Comparison of ENCODE assay signal across 18 mouse cellular contexts in genomic region chr11:59760796-59761195, GRCm38 (mm10). TPM values are rescaled to one million over a fixed set of nuclear protein-coding genes. Genes with fewer than 3 reads are reported as not detected.
DNase-seq lines count a peak whose midpoint lies in the region; TF ChIP-seq lines count a peak whose summit lies in the region.
"Had no signal": no experiment of that assay in that cellular context is flagged by ENCODE, and none has a peak within 500 bp of the region (broad histone marks: within the 10 kb centered on the region; RNA-seq: fewer than 3 reads in every experiment).

No protein-coding gene starts in this region.

- peak overlapping the region; percentile 24; the same call in 1 of the 2 replicates for H3K27ac ChIP-seq in left cerebral cortex, adult 2 months
- H3K27ac ChIP-seq: embryonic facial prominence, embryonic 13.5 days; forebrain, embryonic 13.5 days; heart, adult 2 months; hindbrain, embryonic 10.5 days; hindbrain, embryonic 14.5 days; intestine, embryonic 15.5 days had no signal

- no peak for TF ChIP-seq CTCF in left cerebral cortex, adult 2 months (IDR thresholded peaks at IDR 0.05)

- H3K4me3 ChIP-seq in left cerebral cortex, adult 2 months: no peak overlapping the region
- H3K4me3 ChIP-seq: embryonic facial prominence, embryonic 13.5 days; forebrain, embryonic 13.5 days; heart, adult 2 months; heart, embryonic 15.5 days; hindbrain, embryonic 10.5 days; intestine, embryonic 15.5 days had no signal

- intact Hi-C loops in left cerebral cortex, adult 2 months (cut with DNase I): no loop called here

- DNase-seq in cerebellum, adult 11-12 months: peak; percentile 74
- DNase-seq in cerebellum, postnatal 4 days (ENCODE audit: low spot score in 2 of 2): no peak
- no peak for DNase-seq in left cerebral cortex, adult 2 months (ENCODE audit: extremely low spot score in 1 of 2, low spot score in 2 of 2)
- no peak for DNase-seq in left cerebral cortex, adult 18-20 months (ENCODE audit: low spot score in 2 of 2)
- peak; percentile 62 to 66 for DNase-seq in cerebellum, postnatal 25 days
- DNase-seq in gastrocnemius, adult 18-20 months (ENCODE audit: low spot score): no peak
- DNase-seq in frontal cortex, postnatal 25 days (ENCODE audit: low spot score in 2 of 2): no peak
- DNase-seq: adrenal gland, postnatal 10 days; B cell, adult 2 months; gastrocnemius, postnatal 14 days; heart, adult 2 months; kidney, adult 18-20 months had no signal

RNA-seq across cellular contexts. Expression of gene Pld6, which starts 26.6 kb away (rescaled TPM):
- 1 to 10 TPM in 1 of 2 experiments, under 1 TPM in 1; 0.75 to 1.3 TPM for total RNA-seq in left cerebral cortex, adult 2 months (2021)
- total RNA-seq in left cerebral cortex, adult 18-20 months (2021): 1 to 10 TPM in 1 of 2 experiments, under 1 TPM in 1; 0.60 to 1.1 TPM
- not detected for total RNA-seq in gastrocnemius, adult 18-20 months (2021)

RNA-seq across cellular contexts. Expression of gene Flcn, which starts 49.0 kb away (rescaled TPM):
- 10 to 100 TPM; 45.8 to 49.1 TPM for total RNA-seq in left cerebral cortex, adult 2 months (2021)
- 10 to 100 TPM; 44.2 to 50.1 TPM for total RNA-seq in left cerebral cortex, adult 18-20 months (2021)
- total RNA-seq in gastrocnemius, adult 18-20 months (2021): 10 to 100 TPM; 40.9 to 53.0 TPM

Comparison
In these comparisons a context has a peak if more than half of its experiments do, and no peak if none do; other contexts are left out.
1. DNase-seq: peak in cerebellum, adult 11-12 months (single experiment) and cerebellum, postnatal 25 days (2 of 2); none in cerebellum, postnatal 4 days (0 of 2), left cerebral cortex, adult 2 months (0 of 2), left cerebral cortex, adult 18-20 months (0 of 2), gastrocnemius, adult 18-20 months (single experiment) and frontal cortex, postnatal 25 days (0 of 2).